Mouse (Mus musculus) macrophage (primary cell): Measurements from ENCODE around the gene Got1. TPM values are rescaled to one million over a fixed set of nuclear protein-coding genes. Genes with fewer than 3 reads are reported as not detected.

Experiments
- H3K27ac ChIP-seq: fragments of 350-480 bp; formaldehyde crosslinking; 2 replicates; pipeline ENCODE4 v1.9.0; 2021
- H3K36me3 ChIP-seq: fragments of 350-480 bp; formaldehyde crosslinking; 2 replicates; pipeline ENCODE4 v1.9.0; 2021; ENCODE audit errors: inconsistent target
- H3K4me3 ChIP-seq: fragments of 350-480 bp; formaldehyde crosslinking; 2 replicates; pipeline ENCODE4 v1.9.0; 2021; ENCODE audit errors: inconsistent target
- H3K79me2 ChIP-seq: fragments of 350-480 bp; formaldehyde crosslinking; 2 replicates; pipeline ENCODE4 v1.9.0; 2021; ENCODE audit errors: inconsistent target
- WGBS: methylation state at CpG from one replicate; pipeline ENCODE4 v1.1.7; 2026; ENCODE audit warnings: inconsistent platforms; ENCODE audit not compliant: missing documents; 5-methylcytosine and 5-hydroxymethylcytosine counted together
- polyA plus RNA-seq: library from polyadenylated mRNA; stranded (reverse); fragments of 250-400 nt; gene quantifications from 3 replicates; pipeline ENCODE4 v1.2.4, GENCODE M21; 2018; ENCODE audit warnings: inconsistent platforms

Gene Got1
- polyA plus RNA-seq, 1 experiment from 2014 or later = 158 TPM

DNA sequence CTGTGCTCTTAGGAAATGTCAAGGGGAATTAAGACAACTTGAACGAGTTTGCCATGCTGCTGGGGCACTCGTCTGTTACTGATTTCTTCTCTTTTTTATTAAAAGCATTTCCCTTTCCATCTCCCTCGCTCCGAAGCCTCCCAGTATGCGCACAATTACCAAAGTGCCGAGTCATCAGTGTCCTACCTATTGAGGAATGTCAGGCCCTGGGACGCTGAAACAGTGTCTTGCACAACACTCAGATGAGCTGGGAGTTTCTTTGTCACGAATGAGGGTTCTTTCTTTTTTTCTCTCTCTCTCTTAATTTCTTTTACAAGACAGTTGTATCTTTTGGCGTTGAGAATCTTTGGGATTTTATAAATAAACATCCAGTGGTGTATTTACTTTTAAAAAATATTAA is 43.9 kb downstream of the Got1 start:
- H3K36me3 ChIP-seq = no peaks in the 10 kb centered on the region
- 75% methylated on average over 9 of the region's 9 CpGs for WGBS
- no peak overlapping the region for H3K27ac ChIP-seq
- no peak overlapping the region for H3K4me3 ChIP-seq
- H3K79me2 ChIP-seq = no peaks in the 10 kb centered on the region

DNA sequence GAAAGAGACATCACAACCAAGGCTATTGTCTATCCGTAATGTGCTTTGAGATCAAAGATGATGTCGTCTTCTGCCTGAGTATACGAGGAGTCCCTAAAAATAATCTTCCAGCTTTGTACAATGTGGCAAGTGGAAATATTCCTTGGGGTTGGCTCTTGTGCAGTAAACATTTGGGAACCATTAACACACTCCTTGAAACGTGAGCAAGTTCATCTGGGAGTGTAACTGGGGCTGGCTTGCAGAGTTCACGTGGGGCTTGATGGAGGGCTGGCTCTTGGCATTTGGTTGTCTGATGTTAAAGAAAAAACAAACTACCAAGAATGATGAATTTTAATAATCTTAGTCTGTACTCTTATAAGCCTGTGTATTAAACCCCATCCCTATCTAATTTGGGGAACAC is 45.0 kb downstream of the Got1 start:
- 91% methylated on average over 5 of the region's 5 CpGs for WGBS
- Histone ChIP-seq H3K4me3 (no peak overlapping the region), H3K36me3 (no peaks in the 10 kb centered on the region), H3K79me2 (no peaks in the 10 kb centered on the region), H3K27ac (no peak overlapping the region)

DNA sequence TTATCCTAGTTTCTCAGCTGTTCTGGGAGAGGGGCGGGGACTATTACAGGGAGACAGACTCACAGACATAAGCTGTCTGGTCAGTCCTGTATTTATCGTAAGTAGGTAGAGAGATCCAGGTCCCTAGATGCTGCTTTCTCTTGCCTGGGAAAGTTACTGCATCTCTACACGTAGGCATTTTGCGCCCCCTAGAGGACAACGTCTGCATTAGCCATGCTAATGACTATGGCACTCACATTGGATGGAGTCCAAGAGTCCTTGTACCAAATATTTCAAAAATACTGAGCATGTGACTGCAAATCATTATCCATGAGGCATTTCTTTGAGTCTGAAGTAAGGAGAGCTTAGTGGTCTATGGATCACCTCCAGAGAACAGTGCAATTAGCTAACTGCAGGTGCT is 45.5 kb downstream of the Got1 start:
- 26% methylated on average over 5 of the region's 5 CpGs for WGBS
- Histone ChIP-seq H3K4me3 (no peak overlapping the region), H3K36me3 (no peaks in the 10 kb centered on the region), H3K79me2 (no peaks in the 10 kb centered on the region), H3K27ac (no peak overlapping the region)

DNA sequence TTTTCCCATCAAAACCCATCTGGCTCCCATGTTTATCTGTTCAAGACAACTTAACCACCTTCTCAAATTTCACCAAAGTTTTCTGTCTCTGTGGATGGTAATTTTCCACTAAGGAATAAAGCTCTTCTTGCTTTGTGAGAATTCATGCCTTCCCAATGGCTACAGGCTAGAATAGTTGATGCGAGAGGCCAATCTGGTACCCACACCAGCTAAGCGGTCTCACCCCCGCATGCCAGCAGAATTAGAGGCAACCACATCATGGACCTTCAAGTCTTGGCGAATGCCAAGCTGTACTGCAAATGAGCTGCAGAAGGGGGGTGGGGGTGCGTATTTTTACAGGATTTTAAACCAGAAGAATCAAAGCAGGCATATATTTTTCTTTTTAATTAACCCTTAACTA is 47.0 kb downstream of the Got1 start:
- WGBS = 88% methylated on average over 5 of the region's 5 CpGs
- no peak overlapping the region for H3K4me3 ChIP-seq

DNA sequence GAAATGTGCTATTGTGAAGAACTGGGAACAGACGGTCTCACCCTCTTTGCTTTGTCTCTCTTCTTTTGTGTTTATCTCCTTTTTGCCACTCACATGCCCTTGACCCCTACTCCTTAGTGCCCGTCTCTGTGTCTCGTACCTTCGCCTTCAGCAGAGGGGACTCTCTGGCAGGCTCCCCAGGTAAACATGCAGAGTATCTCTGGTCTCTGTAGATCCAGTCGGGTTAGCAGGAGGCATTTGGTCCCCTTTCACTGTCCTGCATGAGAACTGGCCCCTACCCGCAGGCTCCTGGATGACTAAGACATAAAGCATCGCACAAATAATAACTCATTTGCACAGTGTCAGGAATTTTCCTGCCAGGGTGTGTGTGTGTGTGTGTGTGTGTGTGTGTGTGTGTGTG is 48.3 kb downstream of the Got1 start:
- no peak overlapping the region for H3K27ac ChIP-seq
- no peak overlapping the region for H3K4me3 ChIP-seq
- 85% methylated on average over 7 of the region's 7 CpGs for WGBS
- H3K79me2 ChIP-seq = no peaks in the 10 kb centered on the region
- H3K36me3 ChIP-seq = no peaks in the 10 kb centered on the region

More for the DNA sequence above, 47.0 kb downstream of the Got1 start:
- Histone ChIP-seq H3K36me3 (no peaks in the 10 kb centered on the region), H3K79me2 (no peaks in the 10 kb centered on the region), H3K27ac (no peak overlapping the region)

DNA sequence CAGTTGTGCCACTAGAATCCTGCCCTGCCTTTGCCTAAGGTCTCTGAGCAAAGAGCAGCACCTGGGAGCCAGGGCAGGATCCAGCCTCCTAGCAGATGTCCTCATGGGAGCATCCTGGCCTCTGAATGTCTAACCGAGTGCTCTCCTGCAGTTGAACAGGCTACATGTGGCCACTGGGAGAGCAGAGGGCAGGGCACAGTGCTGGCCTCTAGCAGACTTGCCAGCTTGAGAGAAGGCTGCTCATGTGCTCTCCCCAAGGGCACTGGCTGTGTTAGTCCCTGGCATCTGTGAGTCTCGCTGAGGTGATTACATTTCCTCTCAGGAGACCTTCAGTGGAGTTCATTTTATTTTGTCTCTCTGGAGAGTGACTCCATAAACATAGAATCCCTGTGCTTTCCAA is 48.8 kb downstream of the Got1 start:
- 72% methylated on average over 2 of the region's 2 CpGs for WGBS
- H3K4me3 ChIP-seq = no peak overlapping the region

DNA sequence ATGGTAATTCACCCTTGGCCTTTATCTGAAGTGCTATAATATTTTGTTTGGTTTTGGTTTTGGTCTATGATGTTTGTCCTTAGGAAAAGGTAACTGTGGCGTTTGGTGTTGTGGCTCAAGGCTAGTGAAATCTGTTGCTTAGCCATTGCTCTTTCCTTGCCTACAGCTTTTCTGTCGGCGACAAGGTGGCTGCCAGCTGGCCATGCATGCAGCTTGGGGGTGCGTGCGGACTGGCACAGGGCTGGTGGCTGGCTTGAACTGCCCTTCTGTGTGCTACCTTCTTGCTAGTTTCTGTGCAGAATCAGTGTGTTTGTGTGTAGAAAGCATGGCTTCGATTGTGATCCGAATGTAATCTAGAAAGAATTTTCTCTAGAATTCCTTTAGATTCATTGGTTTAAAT is 51.6 kb downstream of the Got1 start:
- WGBS = 86% methylated on average over 7 of the region's 7 CpGs

More for the DNA sequence above, 48.8 kb downstream of the Got1 start:
- Histone ChIP-seq H3K27ac (no peak overlapping the region), H3K36me3 (no peaks in the 10 kb centered on the region), H3K79me2 (no peaks in the 10 kb centered on the region)

DNA sequence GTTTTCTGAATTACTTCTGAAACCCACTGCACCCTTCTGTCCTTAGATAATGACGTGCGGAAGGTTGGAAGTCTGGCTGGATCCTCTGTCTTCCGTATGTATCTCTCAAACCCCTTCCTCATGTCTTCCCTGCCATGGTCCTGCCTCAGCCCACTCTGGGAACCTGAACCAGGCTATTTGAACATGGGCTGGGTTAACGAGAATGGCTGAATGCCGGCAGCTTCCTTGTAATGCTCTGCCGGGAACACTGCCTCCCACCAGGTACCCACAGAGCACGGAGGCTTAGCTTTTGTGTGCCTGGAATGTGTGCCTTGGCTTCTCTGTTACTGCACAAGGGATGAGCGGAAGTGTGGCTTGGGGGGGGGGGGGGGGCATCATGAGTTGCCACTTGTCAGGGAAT is 52.1 kb downstream of the Got1 start:
- no peak overlapping the region for H3K4me3 ChIP-seq
- H3K27ac ChIP-seq = no peak overlapping the region
- 91% methylated on average over 8 of the region's 8 CpGs for WGBS
- no peaks in the 10 kb centered on the region for H3K36me3 ChIP-seq
- H3K79me2 ChIP-seq = no peaks in the 10 kb centered on the region

More for the DNA sequence above, 51.6 kb downstream of the Got1 start:
- Histone ChIP-seq H3K4me3 (no peak overlapping the region), H3K36me3 (no peaks in the 10 kb centered on the region), H3K27ac (no peak overlapping the region), H3K79me2 (no peaks in the 10 kb centered on the region)

DNA sequence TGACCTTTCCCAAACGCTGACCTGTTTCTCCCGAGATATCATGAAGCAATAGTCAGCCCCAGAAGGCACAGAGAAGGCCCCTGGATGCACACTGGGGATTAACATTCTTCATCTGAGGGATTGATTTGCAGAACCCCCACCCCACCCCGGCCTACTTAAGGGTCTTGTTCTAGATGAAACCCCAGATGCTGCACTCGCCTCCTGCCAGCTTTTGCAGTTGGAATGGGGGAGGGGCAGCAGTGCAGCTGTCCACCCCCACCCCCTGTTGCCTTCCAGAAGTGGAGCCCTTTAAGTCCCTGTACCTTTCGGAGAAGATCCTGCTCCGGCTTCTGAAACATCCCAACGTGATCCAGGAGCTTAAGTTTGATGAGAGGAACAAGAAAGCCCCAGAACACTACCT is 55.1 kb downstream of the Got1 start:
- no peak overlapping the region for H3K4me3 ChIP-seq
- H3K79me2 ChIP-seq = no peaks in the 10 kb centered on the region
- no peak overlapping the region for H3K27ac ChIP-seq
- no peaks in the 10 kb centered on the region for H3K36me3 ChIP-seq
- WGBS = 88% methylated on average over 7 of the region's 7 CpGs

DNA sequence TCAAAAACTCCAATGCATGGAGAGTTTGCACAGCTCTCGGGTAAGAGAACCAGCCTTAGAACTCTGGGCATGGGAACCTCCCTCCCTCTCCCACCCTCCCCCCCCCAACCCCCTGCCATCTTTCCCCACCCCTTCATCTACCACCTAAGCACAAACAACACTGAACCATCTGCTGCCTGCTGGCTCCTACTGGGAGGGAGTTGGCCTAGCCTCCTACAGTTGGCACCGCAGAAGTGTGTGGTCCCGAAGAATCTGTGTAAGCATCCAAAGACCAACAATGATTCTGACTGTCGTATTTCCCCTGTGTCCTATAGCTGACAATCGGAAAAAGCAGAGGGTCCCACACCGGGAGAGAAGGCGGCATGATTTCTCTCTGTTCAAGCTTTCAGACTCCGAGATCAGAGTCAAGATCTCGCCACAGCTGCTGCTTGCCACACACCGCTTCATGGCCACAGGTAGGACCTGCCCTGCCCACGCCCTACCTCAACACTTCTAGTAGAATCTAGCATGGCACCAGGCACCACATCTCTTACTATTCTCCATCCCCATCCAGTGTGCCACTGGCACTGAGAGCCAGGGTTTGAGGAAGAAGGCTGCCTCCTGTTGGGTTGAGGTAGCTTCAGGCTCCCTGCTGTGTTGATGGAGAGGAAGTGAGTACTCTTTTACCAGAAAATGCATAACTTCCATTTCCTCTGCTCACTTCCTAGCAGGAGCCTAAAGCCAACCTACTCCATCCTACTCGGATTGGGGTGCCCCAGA is 56.3 kb downstream of the Got1 start:
- no peak overlapping the region for H3K27ac ChIP-seq
- H3K4me3 ChIP-seq = no peak overlapping the region
- 85% methylated on average over 12 of the region's 12 CpGs for WGBS
- no peaks in the 10 kb centered on the region for H3K79me2 ChIP-seq
- H3K36me3 ChIP-seq = no peaks in the 10 kb centered on the region

DNA sequence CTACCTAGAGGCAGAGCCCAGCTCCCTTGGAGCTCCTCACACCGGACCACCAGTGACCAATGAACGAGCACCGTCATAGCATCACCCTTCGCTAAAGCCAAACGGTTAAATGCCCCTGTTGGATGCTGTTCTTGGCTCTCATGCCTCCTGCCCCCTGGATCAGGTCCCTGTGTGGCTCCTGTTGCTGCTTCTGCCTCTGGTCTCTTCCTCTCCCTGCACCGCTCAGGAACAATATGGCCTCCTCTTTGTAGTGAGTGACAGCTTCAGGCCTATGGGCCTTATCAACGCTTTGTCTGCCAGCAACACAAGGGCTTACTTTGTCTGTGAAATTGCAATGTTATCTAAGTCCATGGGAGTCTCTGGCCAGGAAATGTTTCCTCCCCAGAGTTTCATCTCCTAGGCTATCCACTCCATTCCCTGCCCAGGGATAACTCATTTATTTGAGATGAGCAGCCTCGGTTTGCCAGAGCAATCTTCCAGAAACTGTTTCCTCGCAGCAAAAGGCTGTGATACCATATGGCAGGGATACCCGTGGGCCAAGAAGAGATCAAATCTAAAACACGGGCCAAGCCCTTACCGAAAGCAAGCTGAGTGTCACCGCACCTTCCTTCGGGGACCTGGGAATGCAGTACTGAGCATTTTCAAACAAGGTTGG is 58.7 kb downstream of the Got1 start:
- Histone ChIP-seq H3K27ac (no peak overlapping the region), H3K36me3 (no peaks in the 10 kb centered on the region), H3K79me2 (no peaks in the 10 kb centered on the region), H3K4me3 (no peak overlapping the region)
- 93% methylated on average over 14 of the region's 14 CpGs for whole genome bisulfite sequencing

DNA sequence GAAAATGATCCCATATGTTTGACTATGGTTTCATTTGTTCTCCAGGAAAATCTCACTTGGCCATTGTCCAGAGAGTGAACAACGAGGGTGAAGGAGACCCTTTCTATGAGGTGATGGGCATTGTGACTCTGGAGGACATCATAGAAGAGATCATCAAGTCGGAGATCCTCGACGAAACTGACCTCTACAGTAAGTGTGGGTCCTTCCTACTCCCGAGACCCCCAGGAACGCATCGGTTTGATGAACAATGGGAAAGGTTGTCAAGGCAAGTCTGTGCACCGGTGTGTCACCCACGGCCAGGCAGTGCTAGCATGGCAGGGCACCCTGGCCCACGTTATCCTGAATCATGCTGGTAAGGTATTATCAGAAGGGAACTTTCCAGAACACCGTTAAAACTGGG is 59.3 kb downstream of the Got1 start:
- Histone ChIP-seq H3K79me2 (no peaks in the 10 kb centered on the region), H3K4me3 (no peak overlapping the region), H3K36me3 (no peaks in the 10 kb centered on the region), H3K27ac (no peak overlapping the region)
- WGBS = 88% methylated on average over 10 of the region's 11 CpGs

DNA sequence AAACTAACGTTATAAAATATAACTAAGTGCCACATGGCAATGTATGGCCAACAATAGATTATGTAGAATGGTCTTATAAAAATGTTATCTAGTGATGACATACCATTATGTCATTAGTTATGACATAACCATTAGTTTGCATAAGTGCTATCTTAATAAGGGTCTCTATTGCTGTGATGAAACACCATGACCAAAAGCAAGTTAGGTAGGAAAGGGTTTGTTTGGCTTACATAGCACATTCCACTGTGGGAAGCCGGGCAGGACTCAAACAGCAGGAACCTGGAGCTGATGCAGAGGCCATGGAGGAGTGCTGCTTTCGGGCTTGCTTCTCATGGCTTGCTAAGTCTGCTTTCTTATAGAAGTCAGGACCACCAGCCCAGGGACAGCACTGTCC is 60.1 kb downstream of the Got1 start:
- H3K27ac ChIP-seq = no peak overlapping the region
- H3K36me3 ChIP-seq = no peaks in the 10 kb centered on the region
- H3K79me2 ChIP-seq = no peaks in the 10 kb centered on the region
- WGBS = 89% methylated on average over 3 of the region's 3 CpGs
- H3K4me3 ChIP-seq = no peak overlapping the region

DNA sequence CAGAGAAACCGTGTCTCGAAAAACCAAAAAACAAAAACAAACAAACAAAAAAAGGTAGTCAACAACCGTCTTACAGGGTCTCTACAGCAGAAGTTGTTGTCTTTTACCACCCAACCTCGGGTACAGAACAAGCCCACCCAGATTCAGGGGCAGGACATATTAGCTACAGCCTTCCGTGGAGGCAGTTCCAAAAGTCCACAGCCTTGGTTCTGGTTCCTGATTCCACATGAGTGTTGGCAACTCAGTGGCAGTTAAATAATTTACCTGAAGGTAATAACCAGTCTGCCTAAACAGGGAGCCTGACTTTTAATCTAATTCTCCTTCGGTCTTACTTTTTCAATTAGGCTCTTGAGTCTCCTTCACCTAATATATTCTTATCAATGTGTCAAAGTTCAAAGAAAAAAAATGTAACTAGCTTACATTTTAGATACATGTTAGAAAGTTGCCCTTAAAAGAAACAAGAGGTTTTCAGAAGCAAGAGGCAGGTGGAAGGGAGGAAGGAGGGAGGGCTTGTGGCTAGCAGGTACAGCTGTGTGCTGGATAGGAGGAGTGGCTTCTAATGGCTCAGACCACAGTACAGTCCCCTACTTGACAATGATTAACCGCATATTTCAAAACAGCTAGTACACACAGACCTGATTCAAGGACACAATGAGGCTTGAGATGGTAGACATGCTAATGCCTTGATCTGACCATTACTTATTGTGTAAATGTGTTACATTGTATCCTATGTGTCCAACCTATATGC is 60.7 kb downstream of the Got1 start:
- Histone ChIP-seq H3K27ac (no peak overlapping the region), H3K36me3 (no peaks in the 10 kb centered on the region), H3K79me2 (no peaks in the 10 kb centered on the region), H3K4me3 (no peak overlapping the region)
- WGBS = 85% methylated on average over 7 of the region's 7 CpGs

DNA sequence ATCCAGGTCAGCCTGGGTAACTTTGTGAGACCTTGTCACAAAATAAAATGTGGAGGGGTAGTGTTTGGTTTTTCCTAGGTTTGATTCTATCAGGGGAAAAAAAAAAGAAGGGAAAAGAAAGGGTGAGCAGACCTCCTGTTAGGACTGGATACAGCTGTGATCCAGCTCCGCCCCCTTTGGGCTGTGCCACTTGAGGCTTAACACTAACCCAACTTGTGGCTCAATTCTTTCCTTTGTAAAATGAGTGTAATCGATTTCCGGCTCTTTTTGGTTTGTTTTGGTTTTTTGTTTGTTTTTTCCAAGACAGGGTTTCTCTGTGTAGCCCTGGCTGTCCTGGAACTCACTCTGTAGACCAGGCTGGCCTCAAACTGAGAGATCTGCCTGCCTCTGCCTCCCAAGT is 62.3 kb downstream of the Got1 start:
- H3K27ac ChIP-seq = no peak overlapping the region
- no peaks in the 10 kb centered on the region for H3K36me3 ChIP-seq
- no peak overlapping the region for H3K4me3 ChIP-seq
- WGBS = 90% methylated on average over 3 of the region's 3 CpGs
- H3K79me2 ChIP-seq = no peaks in the 10 kb centered on the region
